8 mouse cellular contexts compared by ENCODE assay signal in the genomic region with DNA sequence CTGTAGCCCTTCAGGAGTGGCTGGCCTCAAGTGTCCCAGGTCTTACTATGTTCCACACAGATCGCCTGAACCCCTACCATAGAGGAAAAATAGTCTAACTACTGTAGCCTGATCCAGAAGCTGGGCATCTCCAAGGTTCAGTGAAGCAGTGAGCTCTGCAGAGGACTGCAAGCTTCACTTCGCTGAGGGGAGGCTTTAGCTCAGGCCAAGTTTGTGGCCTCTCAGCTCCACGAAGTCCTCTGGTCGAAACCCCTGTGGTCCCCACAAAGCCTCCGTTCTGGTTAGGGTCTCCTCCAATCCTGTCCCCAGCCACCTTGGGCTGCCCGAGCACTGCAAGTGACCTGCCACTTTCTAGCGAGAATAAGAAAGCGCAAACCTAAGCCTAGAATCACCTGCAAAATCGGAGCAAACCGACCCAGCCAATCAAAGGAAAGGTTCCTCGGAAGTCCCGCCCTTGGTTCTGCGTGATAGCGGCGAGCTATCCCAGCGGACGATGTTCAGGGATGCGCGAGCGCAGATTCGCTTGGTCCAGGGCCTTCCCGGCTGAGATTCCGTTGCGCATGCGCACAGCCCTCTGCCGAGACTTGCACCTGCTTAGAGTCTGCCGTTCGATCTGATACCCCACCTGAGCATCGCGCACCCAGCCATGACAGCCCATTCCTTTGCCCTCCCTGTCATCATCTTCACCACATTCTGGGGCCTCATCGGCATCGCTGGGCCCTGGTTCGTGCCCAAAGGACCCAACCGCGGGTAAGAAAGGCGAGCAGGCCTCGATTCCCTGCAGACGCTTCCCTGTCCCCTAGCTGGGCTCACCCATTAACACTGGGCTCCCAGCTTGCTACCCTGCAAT. TPM values are rescaled to one million over a fixed set of nuclear protein-coding genes. Genes with fewer than 3 reads are reported as not detected.
DNase-seq lines count a peak whose midpoint lies in the region; ATAC-seq and TF ChIP-seq lines count a peak whose summit lies in the region.

Gene Atp6v0e2 (plus strand): TSS at position 511 of the 850 bp plus-strand sequence.

- peak; percentile 83 for DNase-seq in ES-E14 (ENCODE audit: low read depth, low spot score)
- peak; percentile 95 to 96 for DNase-seq in cerebellum, adult 2 months
- peak; percentile 79 to 80 for DNase-seq in heart, postnatal 36 days
- peak; percentile 90 for DNase-seq in layer of hippocampus, adult 11-12 months (ENCODE audit: low spot score)
- DNase-seq in liver, embryonic 14.5 days (ENCODE audit: low read depth in 3 of 3, low spot score in 3 of 3): no peak
- DNase-seq in urinary bladder, postnatal 14 days (ENCODE audit: low spot score): peak; percentile 83

- TF ChIP-seq EP300 in liver, embryonic 14.5 days (IDR thresholded peaks at IDR 0.05; ENCODE audit: low read depth): no peak

- TF ChIP-seq POLR2A in cerebellum, adult 2 months (IDR thresholded peaks at IDR 0.05; ENCODE audit: borderline replicate concordance, insufficient read depth, low read length): peak; percentile 84
- peak; percentile 25; the same call in 1 of the 2 replicates for TF ChIP-seq POLR2A in olfactory bulb, adult 2 months (IDR thresholded peaks at IDR 0.05; ENCODE audit: insufficient read depth, low read depth, low read length)

- no peak within 1 kb of the TSS for H3K27ac ChIP-seq in ES-E14 (ENCODE audit: insufficient read depth, low read depth, low read length, poor library complexity, severe bottlenecking)
- H3K27ac ChIP-seq in cerebellum, adult 2 months (ENCODE audit: insufficient read depth, low read length): peak within 1 kb of the TSS; percentile 61
- no peak within 1 kb of the TSS for H3K27ac ChIP-seq in liver, embryonic 14.5 days
- peak within 1 kb of the TSS; percentile 76 for H3K27ac ChIP-seq in olfactory bulb, adult 2 months (ENCODE audit: insufficient read depth, low read depth, low read length)

- H3K9ac ChIP-seq in ES-E14 (ENCODE audit: insufficient read depth, low read depth, low read length, poor library complexity, severe bottlenecking): peak within 1 kb of the TSS; percentile 44
- H3K9ac ChIP-seq in liver, embryonic 14.5 days (replicated peaks): no peak within 1 kb of the TSS

- H3K4me3 ChIP-seq in ES-E14 (ENCODE audit: insufficient read depth in 1 of 2, low read depth in 1 of 2, low read length in 2 of 2, poor library complexity in 1 of 2, severe bottlenecking in 1 of 2): peak within 1 kb of the TSS; percentile 45 to 62
- H3K4me3 ChIP-seq in cerebellum, adult 2 months (replicated peaks; ENCODE audit: insufficient read depth, low read depth, low read length): peak within 1 kb of the TSS; percentile 74
- H3K4me3 ChIP-seq in liver, embryonic 14.5 days (ENCODE audit: insufficient read depth in 1 of 2, low read depth in 2 of 2, low read length in 2 of 2): peak within 1 kb of the TSS in 1 of 2 experiments; percentile 14; a peak in 1 of 4 replicates
- peak within 1 kb of the TSS; percentile 54 for H3K4me3 ChIP-seq in olfactory bulb, adult 2 months (ENCODE audit: insufficient read depth, low read depth, low read length)

- 4% methylated on average over 38 of the region's 38 CpGs for WGBS in cerebellum, adult 2 months
- WGBS in liver, embryonic 14.5 days (ENCODE audit: insufficient replicate concordance): 15% methylated on average over 38 of the region's 38 CpGs
- WGBS in olfactory bulb, adult 2 months: 4% methylated on average over 38 of the region's 38 CpGs

- H3K36me3 ChIP-seq in ES-E14 (ENCODE audit: control insufficient read depth, insufficient read depth, low read length, poor library complexity, severe bottlenecking): 0 out of 2 replicates have a peak, but pooled peaks cover 2% of the 10 kb centered on the region
- H3K36me3 ChIP-seq in liver, embryonic 14.5 days (replicated peaks; ENCODE audit: control insufficient read depth, insufficient read depth, low read depth): no peaks in the 10 kb centered on the region

- intact Hi-C loops in heart, postnatal 36 days (cut with DNase I): loop anchor here (5.0 kb wide), 1 partner anchor 235 kb away; the partner anchor contains the start of gene Gimap3

- H3K4me1 ChIP-seq in ES-E14 (ENCODE audit: control insufficient read depth in 2 of 2, insufficient read depth in 2 of 2, low read length in 2 of 2, poor library complexity in 1 of 2): peaks cover 0 to 6% of the 10 kb centered on the region in 2 experiments; a peak in 2 of 4 replicates
- H3K4me1 ChIP-seq in cerebellum, adult 2 months (ENCODE audit: control insufficient read depth, insufficient read depth, low read length): peaks cover 13% of the 10 kb centered on the region
- H3K4me1 ChIP-seq in liver, embryonic 14.5 days (replicated peaks; ENCODE audit: control insufficient read depth in 2 of 2, insufficient read depth in 2 of 2, low read length in 1 of 2): no peaks in the 10 kb centered on the region
- peaks cover 12% of the 10 kb centered on the region for H3K4me1 ChIP-seq in olfactory bulb, adult 2 months (ENCODE audit: control insufficient read depth, insufficient read depth, low read length)

- peak; percentile 94 for ATAC-seq in frontal cortex, adult (ENCODE audit: low TSS enrichment)
- 0 out of 2 replicates have a peak, but pooled peaks have one; percentile 15 for ATAC-seq in liver, embryonic 14.5 days (ENCODE audit: insufficient read depth)

- H3K9me3 ChIP-seq in ES-E14 (ENCODE audit: control insufficient read depth, insufficient read depth, low read depth, low read length): no peaks in the 10 kb centered on the region
- H3K9me3 ChIP-seq in liver, embryonic 14.5 days (ENCODE audit: control insufficient read depth, low read length): no peaks in the 10 kb centered on the region

- in situ Hi-C loops in ES-E14 (cut with MboI; ENCODE audit: low sequenced_read_pairs in 2 of 2, unreplicated experiment in 2 of 2): no loop called here

- TF ChIP-seq CTCF in cerebellum, adult 2 months (IDR thresholded peaks at IDR 0.05; ENCODE audit: borderline replicate concordance, insufficient read depth, low read depth, low read length): no peak
- TF ChIP-seq CTCF in liver, embryonic 14.5 days (IDR thresholded peaks at IDR 0.05; ENCODE audit: low read depth): no peak
- TF ChIP-seq CTCF in olfactory bulb, adult 2 months (IDR thresholded peaks at IDR 0.05; ENCODE audit: insufficient read depth, low read depth, low read length): no peak

- peak within 1 kb of the TSS; percentile 39 for H3K4me2 ChIP-seq in liver, embryonic 14.5 days (ENCODE audit: low read depth)

- no peaks in the 10 kb centered on the region for H3K27me3 ChIP-seq in cerebellum, adult 2 months (ENCODE audit: control insufficient read depth, insufficient read depth, low read length)
- no peaks in the 10 kb centered on the region for H3K27me3 ChIP-seq in liver, embryonic 14.5 days (ENCODE audit: control insufficient read depth, insufficient read depth, low read length)

TF ChIP-seq in ES-E14, 5 proteins besides CTCF, POLR2A, EP300 and RAD21:
- TF ChIP-seq HCFC1 (IDR thresholded peaks at IDR 0.05; ENCODE audit: borderline replicate concordance, insufficient read depth, low read length): no peak
- no peak for TF ChIP-seq ZC3H11A (IDR thresholded peaks at IDR 0.05; ENCODE audit: borderline replicate concordance, low read depth, low read length)
- no peak for TF ChIP-seq MAFK (IDR thresholded peaks at IDR 0.05; ENCODE audit: insufficient read depth, low read depth, low read length)
- no peak for TF ChIP-seq CHD2 (IDR thresholded peaks at IDR 0.05; ENCODE audit: low read depth, low read length)
- TF ChIP-seq ZNF384 (IDR thresholded peaks at IDR 0.05; ENCODE audit: low read depth, low read length): no peak

RNA-seq across cellular contexts. Expression of gene Atp6v0e2, which starts in this region (rescaled TPM):
- 13.5 and 15.9 TPM in 2 replicates for total RNA-seq in ES-E14 (2012; rRNA removed)
- 459 and 460 TPM in 2 replicates for polyA plus RNA-seq in cerebellum, adult 2 months (2012; rRNA removed)
- total RNA-seq in heart, postnatal 36 days (2021): 10 to 100 TPM; 18.7 to 20.9 TPM
- polyA plus RNA-seq in liver, embryonic 14.5 days (2012; rRNA removed): 0.75 and 1.0 TPM in 2 replicates
- 0.77 and 0.81 TPM in 2 replicates for polyA plus RNA-seq in liver, embryonic 14.5 days (2014; fragmentation: Nextera tagmentation; extraction: Ambion mirVana)
- polyA plus RNA-seq in olfactory bulb, adult 2 months (2012; ENCODE audit: insufficient read depth, insufficient read length, low replicate concordance, missing spikeins): 480 TPM in 1 of 2 replicates, not detected in the other

Comparison
In these comparisons a context has a peak if more than half of its experiments do, and no peak if none do; other contexts are left out.
1. RNA of gene Atp6v0e2 (polyA plus RNA-seq): 459 to 460 TPM in cerebellum, adult 2 months and 480 TPM in olfactory bulb, adult 2 months; 0.75 to 1.0 TPM in liver, embryonic 14.5 days; every median in the first group is over 10 times any median in the second.
2. DNase-seq: peak in ES-E14 (single experiment), cerebellum, adult 2 months (2 of 2), heart, postnatal 36 days (2 of 2), layer of hippocampus, adult 11-12 months (single experiment) and urinary bladder, postnatal 14 days (single experiment); none in liver, embryonic 14.5 days (0 of 3).
3. H3K27ac ChIP-seq: peak in cerebellum, adult 2 months (single experiment) and olfactory bulb, adult 2 months (single experiment); none in ES-E14 (single experiment) and liver, embryonic 14.5 days (single experiment).